Mouse (Mus musculus) lung, embryonic 15.5 days (tissue): ENCODE results near the gene Tenm3. TPM values are rescaled to one million over a fixed set of nuclear protein-coding genes. Genes with fewer than 3 reads are reported as not detected.
A peak's percentile ranks its signal among the peaks of the same experiment; 100 is the strongest.

ENCODE experiments used
- ATAC-seq: fragments of 200-750 bp; cut with Nextera tagmentation; 2 replicates; pipeline ENCODE4 v1.8.0; 2017; ENCODE audit warnings: moderate number of reproducible peaks, borderline replicate concordance; ENCODE audit not compliant: low FRiP score, low TSS enrichment; ENCODE audit errors: extremely low read depth
- H3K27ac ChIP-seq: fragments of 300-500 bp; sonication (generic); 2 replicates; pipeline ENCODE4 v1.5.1; 2015; ENCODE audit warnings: moderate library complexity, mild to moderate bottlenecking, inconsistent platforms
- H3K27me3 ChIP-seq: fragments of 300-500 bp; sonication (generic); 2 replicates; pipeline ENCODE4 v1.6.1; 2015; ENCODE audit warnings: inconsistent platforms
- H3K36me3 ChIP-seq: fragments of 300-500 bp; sonication (generic); 2 replicates; pipeline ENCODE4 v1.6.1; 2015; ENCODE audit warnings: inconsistent platforms
- H3K4me1 ChIP-seq: fragments of 300-500 bp; sonication (generic); 2 replicates; pipeline ENCODE4 v1.6.1; 2015; ENCODE audit warnings: inconsistent platforms
- H3K4me2 ChIP-seq: fragments of 300-500 bp; sonication (generic); 2 replicates; pipeline ENCODE4 v1.6.1; 2015; ENCODE audit warnings: inconsistent platforms, mild to moderate bottlenecking, moderate library complexity
- H3K4me3 ChIP-seq: fragments of 300-500 bp; sonication (generic); 2 replicates; pipeline ENCODE4 v1.5.1; 2015; ENCODE audit warnings: mild to moderate bottlenecking, inconsistent platforms
- H3K9ac ChIP-seq: fragments of 300-500 bp; sonication (generic); 2 replicates; pipeline ENCODE4 v1.6.1; 2015; ENCODE audit warnings: inconsistent platforms
- H3K9me3 ChIP-seq: fragments of 300-500 bp; sonication (generic); 2 replicates; pipeline ENCODE4 v1.6.1; 2016; ENCODE audit warnings: inconsistent platforms
- WGBS: fragments of 180-500 bp; shearing (Covaris S2); methylation state at CpG from one replicate; pipeline ENCODE4 v1.1.7; 2015; 5-methylcytosine and 5-hydroxymethylcytosine counted together
- polyA plus RNA-seq: library from polyadenylated mRNA; unstranded; fragments of >200 nt; fragmentation: Nextera tagmentation; extraction: Ambion mirVana; gene quantifications from 2 replicates; pipeline ENCODE4 v1.2.1, GENCODE M21; 2015

Tenm3 gene
- polyA plus RNA-seq, 1 experiment from 2014 or later = 5.7 TPM

DNA sequence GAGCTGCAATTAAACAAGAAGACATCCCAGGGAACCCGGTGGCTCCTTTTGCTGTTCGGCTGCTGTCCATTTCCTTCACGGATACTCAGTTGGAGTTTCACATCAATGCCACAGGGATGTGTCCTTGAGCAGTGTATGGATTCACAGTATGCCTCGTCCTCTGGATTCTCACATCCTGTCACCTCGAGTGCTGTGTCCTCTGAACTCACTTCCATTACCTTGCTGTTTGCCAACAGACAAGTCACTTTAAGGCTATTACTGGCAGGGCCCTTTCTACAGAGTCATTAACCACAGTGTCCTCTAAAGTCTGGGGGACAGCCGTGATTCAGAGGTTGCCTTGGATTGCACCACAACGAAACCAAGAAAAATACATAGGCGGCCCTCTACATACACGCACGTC, 110.0 kb downstream of the Tenm3 start:
- H3K36me3 ChIP-seq = no peaks in the 10 kb centered on the region
- H3K27ac ChIP-seq = no peak overlapping the region
- no peaks in the 10 kb centered on the region for H3K4me1 ChIP-seq
- H3K27me3 ChIP-seq = peaks cover 5% of the 10 kb centered on the region; the same call in 1 of the 2 replicates
- no peak overlapping the region for H3K4me3 ChIP-seq
- no peak overlapping the region for H3K4me2 ChIP-seq
- ATAC-seq = no peak
- 62% methylated on average over 10 of the region's 10 CpGs for WGBS
- no peak overlapping the region for H3K9ac ChIP-seq
- H3K9me3 ChIP-seq = no peaks in the 10 kb centered on the region

DNA sequence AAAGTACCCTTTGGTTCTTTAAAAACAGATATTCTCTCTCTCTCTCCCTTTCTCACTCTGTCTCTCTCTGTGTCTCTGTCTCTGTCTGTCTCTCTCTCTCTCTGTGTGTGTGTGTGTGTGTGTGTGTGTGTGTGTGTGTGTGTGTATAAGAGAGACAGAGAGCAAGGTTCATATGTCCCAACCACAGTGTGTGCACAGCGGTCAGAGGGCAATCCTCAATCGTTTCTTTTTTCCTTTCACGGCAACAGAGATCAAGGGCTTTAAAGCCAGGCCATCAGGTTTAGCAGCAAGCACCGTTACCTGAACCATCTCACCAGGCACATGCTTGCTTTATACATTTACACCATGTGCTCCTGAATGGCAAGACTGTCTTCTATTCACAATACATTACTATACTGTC, 110.7 kb downstream of the Tenm3 start:
- Histone ChIP-seq H3K27ac (no peak overlapping the region), H3K27me3 (peaks cover 5% of the 10 kb centered on the region; the same call in 1 of the 2 replicates), H3K4me3 (no peak overlapping the region), H3K4me1 (no peaks in the 10 kb centered on the region), H3K9me3 (no peaks in the 10 kb centered on the region), H3K4me2 (no peak overlapping the region), H3K9ac (no peak overlapping the region), H3K36me3 (no peaks in the 10 kb centered on the region)
- no peak for ATAC-seq
- 55% methylated on average over 4 of the region's 4 CpGs for WGBS

DNA sequence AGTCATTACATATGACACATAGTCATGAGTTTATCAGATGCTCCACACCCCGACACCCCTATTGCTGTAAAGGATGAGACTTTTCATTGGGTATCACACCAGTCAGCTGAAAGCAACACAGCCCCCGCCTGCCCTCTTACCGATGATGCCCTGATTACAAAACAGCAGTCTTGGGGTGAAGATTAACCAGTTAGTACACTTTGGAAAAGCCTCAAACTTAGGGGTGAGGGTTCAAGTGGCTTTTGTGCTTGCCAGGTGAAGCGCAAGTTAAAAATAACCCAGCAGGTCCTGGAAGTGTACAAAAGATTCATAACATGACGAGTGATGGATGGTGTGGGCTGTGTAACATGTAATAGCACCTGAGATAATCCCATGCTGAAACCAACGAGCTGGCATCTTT, 113.0 kb downstream of the Tenm3 start:
- Histone ChIP-seq H3K9ac (no peak overlapping the region), H3K4me2 (no peak overlapping the region), H3K36me3 (no peaks in the 10 kb centered on the region), H3K4me3 (no peak overlapping the region), H3K4me1 (no peaks in the 10 kb centered on the region), H3K9me3 (no peaks in the 10 kb centered on the region), H3K27ac (no peak overlapping the region), H3K27me3 (0 out of 2 replicates have a peak, but pooled peaks cover under 1% of the 10 kb centered on the region)
- 48% methylated on average over 6 of the region's 6 CpGs for WGBS
- no peak for ATAC-seq

GRCm38 (mm10) chr8:48728833-48729690, 114.7 kb downstream of the Tenm3 start:
- Histone ChIP-seq H3K27ac (no peak overlapping the region), H3K4me1 (no peaks in the 10 kb centered on the region), H3K4me3 (no peak overlapping the region), H3K4me2 (no peak overlapping the region), H3K27me3 (0 out of 2 replicates have a peak, but pooled peaks cover 5% of the 10 kb centered on the region), H3K9me3 (no peaks in the 10 kb centered on the region), H3K9ac (no peak overlapping the region), H3K36me3 (no peaks in the 10 kb centered on the region)
- WGBS = 84% methylated on average over 21 of the region's 21 CpGs
- no peak for ATAC-seq

GRCm38 (mm10) chr8:48728006-48728405, 115.7 kb downstream of the Tenm3 start:
- Histone ChIP-seq H3K36me3 (no peaks in the 10 kb centered on the region), H3K4me3 (no peak overlapping the region), H3K4me1 (0 out of 2 replicates have a peak, but pooled peaks cover 2% of the 10 kb centered on the region), H3K9me3 (no peaks in the 10 kb centered on the region), H3K27me3 (0 out of 2 replicates have a peak, but pooled peaks cover 5% of the 10 kb centered on the region), H3K27ac (no peak overlapping the region), H3K4me2 (no peak overlapping the region), H3K9ac (no peak overlapping the region)
- WGBS = 94% methylated on average over 6 of the region's 6 CpGs
- ATAC-seq = no peak

DNA sequence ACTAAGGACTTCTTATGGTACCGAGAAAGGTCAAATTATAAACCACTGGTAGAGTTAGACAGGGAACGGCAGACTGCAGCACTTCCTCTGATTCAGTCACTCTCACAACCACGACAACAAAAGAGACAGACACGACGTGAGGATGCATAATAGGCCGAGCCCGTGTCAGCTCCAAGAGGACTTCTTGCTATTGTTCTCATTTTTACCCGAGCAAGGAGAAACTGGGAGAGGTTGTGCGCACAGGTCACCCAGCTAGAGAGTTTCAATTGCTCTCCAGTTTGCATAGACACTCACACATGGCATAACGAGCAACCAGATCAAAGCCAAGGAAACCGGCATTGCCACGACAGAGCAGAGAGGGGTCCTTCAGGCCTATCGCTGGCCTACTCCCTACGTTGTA, 121.0 kb downstream of the Tenm3 start:
- no peak overlapping the region for H3K4me3 ChIP-seq
- no peak overlapping the region for H3K27ac ChIP-seq
- H3K9ac ChIP-seq = no peak overlapping the region
- H3K4me1 ChIP-seq = 0 out of 2 replicates have a peak, but pooled peaks cover 2% of the 10 kb centered on the region
- no peaks in the 10 kb centered on the region for H3K36me3 ChIP-seq
- H3K27me3 ChIP-seq = 0 out of 2 replicates have a peak, but pooled peaks cover 5% of the 10 kb centered on the region
- WGBS = 45% methylated on average over 14 of the region's 14 CpGs
- no peak for ATAC-seq
- H3K4me2 ChIP-seq = no peak overlapping the region
- H3K9me3 ChIP-seq = no peaks in the 10 kb centered on the region

DNA sequence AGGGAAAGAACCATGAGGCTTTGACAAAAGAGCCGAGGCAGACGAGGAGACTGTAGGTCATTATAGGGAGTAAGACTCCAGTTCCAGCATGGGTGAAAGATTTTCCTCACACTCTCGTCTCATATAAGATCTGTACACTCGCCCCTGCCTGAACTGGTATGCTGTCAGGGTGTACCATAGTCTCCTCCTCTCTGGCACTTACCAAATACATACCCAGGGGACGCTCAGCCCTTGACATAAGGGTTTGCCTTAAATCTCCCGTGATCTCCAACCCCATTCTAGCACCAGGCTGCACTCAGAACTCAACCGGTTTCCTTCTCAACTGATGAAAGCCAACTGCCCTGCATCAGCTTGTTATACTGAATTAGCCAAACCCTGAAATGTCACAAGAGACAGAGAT, 121.4 kb downstream of the Tenm3 start:
- no peak overlapping the region for H3K4me2 ChIP-seq
- WGBS = 78% methylated on average over 7 of the region's 7 CpGs
- no peak overlapping the region for H3K9ac ChIP-seq
- no peak overlapping the region for H3K27ac ChIP-seq
- ATAC-seq = no peak
- H3K9me3 ChIP-seq = no peaks in the 10 kb centered on the region
- no peaks in the 10 kb centered on the region for H3K36me3 ChIP-seq
- H3K27me3 ChIP-seq = 0 out of 2 replicates have a peak, but pooled peaks cover 5% of the 10 kb centered on the region
- H3K4me1 ChIP-seq = 0 out of 2 replicates have a peak, but pooled peaks cover 2% of the 10 kb centered on the region
- H3K4me3 ChIP-seq = no peak overlapping the region

GRCm38 (mm10) chr8:48721376-48721775, 122.4 kb downstream of the Tenm3 start:
- Histone ChIP-seq H3K27ac (no peak overlapping the region), H3K4me3 (no peak overlapping the region), H3K9ac (no peak overlapping the region), H3K36me3 (no peaks in the 10 kb centered on the region), H3K4me1 (0 out of 2 replicates have a peak, but pooled peaks cover 2% of the 10 kb centered on the region), H3K4me2 (no peak overlapping the region), H3K9me3 (no peaks in the 10 kb centered on the region), H3K27me3 (0 out of 2 replicates have a peak, but pooled peaks cover 5% of the 10 kb centered on the region)
- 91% methylated on average over 12 of the region's 12 CpGs for WGBS
- no peak for ATAC-seq

DNA sequence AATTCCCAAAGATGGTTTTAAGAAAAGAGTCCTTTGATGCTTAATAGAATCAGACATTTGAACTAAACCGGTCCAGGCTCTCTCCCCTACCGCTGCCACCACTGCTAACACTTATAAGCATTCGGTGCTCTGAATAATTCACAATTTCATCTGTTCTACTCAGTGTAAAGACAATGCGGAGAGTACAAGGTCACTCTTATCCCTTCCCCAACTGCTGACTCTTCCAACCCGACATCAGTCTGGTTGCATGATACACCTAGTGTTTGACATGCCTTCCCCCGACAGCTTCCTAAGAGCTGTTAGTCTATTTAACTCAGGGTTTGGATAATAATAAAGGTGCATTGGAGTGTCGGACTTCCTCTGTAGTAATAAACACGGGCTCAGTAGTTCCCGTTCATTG, 128.1 kb downstream of the Tenm3 start:
- Histone ChIP-seq H3K4me1 (no peaks in the 10 kb centered on the region), H3K4me3 (no peak overlapping the region), H3K9me3 (no peaks in the 10 kb centered on the region; the same call in 1 of the 2 replicates), H3K27ac (no peak overlapping the region), H3K27me3 (no peaks in the 10 kb centered on the region), H3K36me3 (no peaks in the 10 kb centered on the region), H3K4me2 (no peak overlapping the region), H3K9ac (no peak overlapping the region)
- ATAC-seq = no peak
- 55% methylated on average over 9 of the region's 9 CpGs for WGBS

DNA sequence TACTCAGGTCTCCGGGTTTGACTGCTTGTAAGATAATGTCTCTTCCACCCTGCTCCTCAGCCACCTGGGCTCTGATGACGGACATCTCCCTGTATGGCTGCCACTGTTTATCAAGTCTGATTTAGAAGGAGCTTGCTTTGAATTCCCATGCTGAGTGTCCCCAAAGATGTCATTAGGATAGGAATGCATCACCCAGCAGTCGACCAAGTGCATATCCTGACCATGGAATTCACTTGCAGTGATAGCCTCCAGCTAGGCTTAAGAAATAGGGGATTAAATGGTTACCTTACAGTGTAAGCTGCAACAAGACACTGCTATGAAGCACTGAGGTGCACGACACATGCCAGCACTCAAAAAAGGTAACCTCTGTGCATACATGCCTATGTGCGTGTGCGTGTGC, 137.1 kb downstream of the Tenm3 start:
- no peaks in the 10 kb centered on the region; the same call in 1 of the 2 replicates for H3K9me3 ChIP-seq
- ATAC-seq = no peak
- no peak overlapping the region for H3K4me3 ChIP-seq
- no peak overlapping the region for H3K4me2 ChIP-seq
- H3K9ac ChIP-seq = no peak overlapping the region
- no peak overlapping the region for H3K27ac ChIP-seq
- H3K4me1 ChIP-seq = no peaks in the 10 kb centered on the region
- no peaks in the 10 kb centered on the region for H3K36me3 ChIP-seq
- H3K27me3 ChIP-seq = no peaks in the 10 kb centered on the region
- 85% methylated on average over 6 of the region's 6 CpGs for WGBS

- Histone ChIP-seq H3K27ac (no peak overlapping the region), H3K4me3 (no peak overlapping the region), H3K9me3 (no peaks in the 10 kb centered on the region), H3K9ac (no peak overlapping the region), H3K4me2 (no peak overlapping the region), H3K4me1 (no peaks in the 10 kb centered on the region), H3K27me3 (no peaks in the 10 kb centered on the region), H3K36me3 (no peaks in the 10 kb centered on the region)
- 79% methylated on average over 10 of the region's 10 CpGs for WGBS
- 0 out of 2 replicates have a peak, but pooled peaks have one; percentile 5 for ATAC-seq
Measured at GRCm38 (mm10) chr8:48704885-48705515, 138.8 kb downstream of the Tenm3 start.

DNA sequence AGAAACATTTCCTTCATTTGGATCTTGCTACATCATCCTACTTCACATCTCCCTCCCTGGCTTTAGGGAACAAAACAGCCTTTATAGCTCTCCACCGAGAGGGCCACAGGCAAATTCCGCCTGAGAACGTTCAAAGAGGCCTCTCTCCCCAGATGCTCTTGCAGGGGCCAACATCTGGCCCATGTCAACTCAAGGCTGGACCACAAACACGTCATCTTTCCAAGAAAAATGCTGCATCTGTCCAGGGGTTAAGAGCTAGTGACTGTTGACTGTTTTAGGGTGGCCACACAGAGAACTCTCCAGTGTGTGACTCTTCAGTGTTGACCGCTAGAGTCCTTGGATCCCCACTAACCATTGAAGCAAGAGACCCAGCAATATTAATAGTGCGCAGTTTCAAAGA, 139.3 kb downstream of the Tenm3 start:
- 52% methylated on average over 6 of the region's 6 CpGs for WGBS
- ATAC-seq = peak; percentile 65; the same call in 1 of the 2 replicates
- H3K27ac ChIP-seq = no peak overlapping the region

More for the DNA sequence above, 139.3 kb downstream of the Tenm3 start:
- no peak overlapping the region for H3K4me2 ChIP-seq
- H3K36me3 ChIP-seq = no peaks in the 10 kb centered on the region
- H3K27me3 ChIP-seq = no peaks in the 10 kb centered on the region
- no peaks in the 10 kb centered on the region for H3K9me3 ChIP-seq
- no peaks in the 10 kb centered on the region for H3K4me1 ChIP-seq
- H3K9ac ChIP-seq = no peak overlapping the region
- no peak overlapping the region for H3K4me3 ChIP-seq
